Mouse (Mus musculus) forebrain, embryonic 13.5 days (tissue): ENCODE measurements around the gene Pm20d1. TPM values are rescaled to one million over a fixed set of nuclear protein-coding genes. Genes with fewer than 3 reads are reported as not detected.

Experiments
- ATAC-seq: fragments of 200-750 bp; cut with Nextera tagmentation; 2 replicates; pipeline ENCODE4 v1.8.0; 2017
- H3K27ac ChIP-seq: fragments of 300-500 bp; sonication (generic); 2 replicates; pipeline ENCODE4 v1.5.1; 2015; ENCODE audit warnings: inconsistent platforms, mild to moderate bottlenecking, moderate library complexity
- H3K27me3 ChIP-seq: fragments of 300-500 bp; sonication (generic); 2 replicates; pipeline ENCODE4 v1.6.1; 2015; ENCODE audit warnings: mild to moderate bottlenecking, inconsistent platforms
- H3K36me3 ChIP-seq: fragments of 300-500 bp; sonication (generic); 2 replicates; pipeline ENCODE4 v1.6.1; 2015; ENCODE audit warnings: mild to moderate bottlenecking, inconsistent platforms; ENCODE audit not compliant: poor library complexity, severe bottlenecking
- H3K4me1 ChIP-seq: fragments of 300-500 bp; sonication (generic); 2 replicates; pipeline ENCODE4 v1.6.1; 2015; ENCODE audit warnings: inconsistent platforms
- H3K4me2 ChIP-seq: fragments of 300-500 bp; sonication (generic); 2 replicates; pipeline ENCODE4 v1.6.1; 2015; ENCODE audit warnings: inconsistent platforms, mild to moderate bottlenecking, moderate library complexity
- H3K4me3 ChIP-seq: fragments of 300-500 bp; sonication (generic); 2 replicates; pipeline ENCODE4 v1.5.1; 2015; ENCODE audit warnings: mild to moderate bottlenecking, inconsistent platforms
- H3K9ac ChIP-seq: fragments of 300-500 bp; sonication (generic); 2 replicates; pipeline ENCODE4 v1.6.1; 2015; ENCODE audit warnings: mild to moderate bottlenecking, inconsistent platforms
- H3K9me3 ChIP-seq: fragments of 300-500 bp; sonication (generic); replicated peaks from 2 replicates; pipeline ENCODE4 v1.6.1; 2016; ENCODE audit warnings: inconsistent platforms
- WGBS: fragments of 180-500 bp; shearing (Covaris S2); methylation state at CpG from one replicate; pipeline ENCODE4 v1.1.7; 2015; 5-methylcytosine and 5-hydroxymethylcytosine counted together
- polyA plus RNA-seq: library from polyadenylated mRNA; unstranded; fragments of >200 nt; fragmentation: Nextera tagmentation; extraction: Ambion mirVana; gene quantifications from 2 replicates; pipeline ENCODE4 v1.2.1, GENCODE M21; 2015

Gene Pm20d1
- polyA plus RNA-seq, 1 experiment from 2014 or later: 0.15 TPM

GRCm38 (mm10) chr1:131760428-131760820 lies 36.8 kb upstream of the Pm20d1 start:
- 92% methylated on average over 3 of the region's 3 CpGs for WGBS
- Histone ChIP-seq H3K27ac (no peak overlapping the region), H3K4me1 (0 out of 2 replicates have a peak, but pooled peaks cover 5% of the 10 kb centered on the region), H3K27me3 (no peaks in the 10 kb centered on the region), H3K36me3 (no peaks in the 10 kb centered on the region), H3K9ac (no peak overlapping the region), H3K9me3 (no peaks in the 10 kb centered on the region), H3K4me3 (no peak overlapping the region), H3K4me2 (no peak overlapping the region)
- no peak for ATAC-seq

GRCm38 (mm10) chr1:131761079-131761831 lies 35.9 kb upstream of the Pm20d1 start:
- no peak for ATAC-seq
- Histone ChIP-seq H3K27ac (no peak overlapping the region), H3K4me2 (no peak overlapping the region)

GRCm38 (mm10) chr1:131763683-131764082 lies 33.5 kb upstream of the Pm20d1 start:
- 57% methylated on average over 9 of the region's 9 CpGs for WGBS

More at GRCm38 (mm10) chr1:131761079-131761831, 35.9 kb upstream of the Pm20d1 start:
- H3K9ac ChIP-seq: no peak overlapping the region
- 91% methylated on average over 13 of the region's 13 CpGs for WGBS
- 0 out of 2 replicates have a peak, but pooled peaks cover 5% of the 10 kb centered on the region for H3K4me1 ChIP-seq
- no peak overlapping the region for H3K4me3 ChIP-seq
- no peaks in the 10 kb centered on the region for H3K9me3 ChIP-seq
- H3K36me3 ChIP-seq: no peaks in the 10 kb centered on the region
- H3K27me3 ChIP-seq: no peaks in the 10 kb centered on the region

GRCm38 (mm10) chr1:131764581-131765338 lies 32.4 kb upstream of the Pm20d1 start:
- H3K4me1 ChIP-seq: peaks cover 4% of the 10 kb centered on the region
- H3K4me2 ChIP-seq: no peak overlapping the region
- H3K4me3 ChIP-seq: no peak overlapping the region
- no peak overlapping the region for H3K27ac ChIP-seq
- no peaks in the 10 kb centered on the region for H3K36me3 ChIP-seq
- no peaks in the 10 kb centered on the region for H3K9me3 ChIP-seq
- no peak overlapping the region for H3K9ac ChIP-seq
- no peaks in the 10 kb centered on the region for H3K27me3 ChIP-seq
- WGBS: 67% methylated on average over 8 of the region's 8 CpGs
- no peak for ATAC-seq

More at GRCm38 (mm10) chr1:131763683-131764082, 33.5 kb upstream of the Pm20d1 start:
- no peaks in the 10 kb centered on the region for H3K27me3 ChIP-seq
- H3K9ac ChIP-seq: no peak overlapping the region
- H3K4me2 ChIP-seq: no peak overlapping the region
- no peaks in the 10 kb centered on the region for H3K9me3 ChIP-seq
- no peak overlapping the region for H3K27ac ChIP-seq
- H3K36me3 ChIP-seq: no peaks in the 10 kb centered on the region
- no peak overlapping the region for H3K4me3 ChIP-seq
- 0 out of 2 replicates have a peak, but pooled peaks cover 3% of the 10 kb centered on the region for H3K4me1 ChIP-seq
- ATAC-seq: no peak

- Histone ChIP-seq H3K27ac (no peak overlapping the region), H3K27me3 (no peaks in the 10 kb centered on the region), H3K36me3 (no peaks in the 10 kb centered on the region), H3K4me2 (no peak overlapping the region), H3K4me3 (no peak overlapping the region), H3K9me3 (no peaks in the 10 kb centered on the region), H3K9ac (no peak overlapping the region), H3K4me1 (peaks cover 9% of the 10 kb centered on the region)
- peak; percentile 48 for ATAC-seq
- 11% methylated on average over 11 of the region's 11 CpGs for WGBS
Measured at GRCm38 (mm10) chr1:131765357-131766001, 31.7 kb upstream of the Pm20d1 start.

- no peaks in the 10 kb centered on the region for H3K27me3 ChIP-seq
- ATAC-seq: no peak
Measured at GRCm38 (mm10) chr1:131769296-131769695, 27.9 kb upstream of the Pm20d1 start.

GRCm38 (mm10) chr1:131770656-131771055 lies 26.5 kb upstream of the Pm20d1 start:
- Histone ChIP-seq H3K9ac (no peak overlapping the region), H3K9me3 (no peaks in the 10 kb centered on the region), H3K4me1 (peaks cover 16% of the 10 kb centered on the region), H3K36me3 (no peaks in the 10 kb centered on the region), H3K4me3 (no peak overlapping the region), H3K27me3 (no peaks in the 10 kb centered on the region), H3K4me2 (no peak overlapping the region), H3K27ac (peak overlapping the region; percentile 67)
- peak; percentile 91 for ATAC-seq
- 11% methylated on average over 4 of the region's 4 CpGs for WGBS

More at GRCm38 (mm10) chr1:131769296-131769695, 27.9 kb upstream of the Pm20d1 start:
- no peak overlapping the region for H3K27ac ChIP-seq
- 73% methylated on average over 3 of the region's 3 CpGs for WGBS
- H3K36me3 ChIP-seq: no peaks in the 10 kb centered on the region
- H3K9ac ChIP-seq: no peak overlapping the region
- no peak overlapping the region for H3K4me2 ChIP-seq
- H3K4me1 ChIP-seq: peaks cover 16% of the 10 kb centered on the region
- no peak overlapping the region for H3K4me3 ChIP-seq
- H3K9me3 ChIP-seq: no peaks in the 10 kb centered on the region

GRCm38 (mm10) chr1:131771440-131771839 lies 25.7 kb upstream of the Pm20d1 start:
- H3K27me3 ChIP-seq: no peaks in the 10 kb centered on the region
- H3K4me2 ChIP-seq: no peak overlapping the region
- H3K36me3 ChIP-seq: no peaks in the 10 kb centered on the region
- no peak for ATAC-seq
- H3K27ac ChIP-seq: peak overlapping the region; percentile 55
- no peak overlapping the region for H3K9ac ChIP-seq
- no peak overlapping the region for H3K4me3 ChIP-seq
- peaks cover 16% of the 10 kb centered on the region for H3K4me1 ChIP-seq
- H3K9me3 ChIP-seq: no peaks in the 10 kb centered on the region

- Histone ChIP-seq H3K4me2 (no peak overlapping the region), H3K27ac (no peak overlapping the region), H3K27me3 (0 out of 2 replicates have a peak, but pooled peaks cover 9% of the 10 kb centered on the region), H3K4me1 (peaks cover 8% of the 10 kb centered on the region; the same call in 1 of the 2 replicates), H3K4me3 (no peak overlapping the region), H3K36me3 (no peaks in the 10 kb centered on the region), H3K9ac (no peak overlapping the region), H3K9me3 (no peaks in the 10 kb centered on the region)
- ATAC-seq: peak; percentile 45; the same call in 1 of the 2 replicates
- WGBS: 23% methylated on average over 3 of the region's 3 CpGs
Measured at GRCm38 (mm10) chr1:131794591-131794990, 2.6 kb upstream of the Pm20d1 start.

- 0 out of 2 replicates have a peak, but pooled peaks cover 9% of the 10 kb centered on the region for H3K27me3 ChIP-seq
- H3K36me3 ChIP-seq: no peaks in the 10 kb centered on the region
- no peaks in the 10 kb centered on the region for H3K9me3 ChIP-seq
- peaks cover 8% of the 10 kb centered on the region; the same call in 1 of the 2 replicates for H3K4me1 ChIP-seq
- H3K4me2 ChIP-seq: no peak overlapping the region
- no peak overlapping the region for H3K4me3 ChIP-seq
- H3K9ac ChIP-seq: no peak overlapping the region
- WGBS: 85% methylated on average over 3 of the region's 3 CpGs
- no peak overlapping the region for H3K27ac ChIP-seq
- no peak for ATAC-seq
Measured at GRCm38 (mm10) chr1:131795171-131795570, 2.0 kb upstream of the Pm20d1 start.

- no peak overlapping the region for H3K4me3 ChIP-seq
- H3K9ac ChIP-seq: no peak overlapping the region
- no peak overlapping the region for H3K27ac ChIP-seq
- H3K9me3 ChIP-seq: no peaks in the 10 kb centered on the region
- ATAC-seq: no peak
- no peaks in the 10 kb centered on the region for H3K36me3 ChIP-seq
- peaks cover 8% of the 10 kb centered on the region; the same call in 1 of the 2 replicates for H3K4me1 ChIP-seq
- 63% methylated on average over 1 of the region's 1 CpGs for WGBS
- no peak overlapping the region for H3K4me2 ChIP-seq
- 0 out of 2 replicates have a peak, but pooled peaks cover 9% of the 10 kb centered on the region for H3K27me3 ChIP-seq
Measured at GRCm38 (mm10) chr1:131800001-131800400, 2.8 kb downstream of the Pm20d1 start.

GRCm38 (mm10) chr1:131801071-131801470 lies 3.9 kb downstream of the Pm20d1 start:
- no peak overlapping the region for H3K27ac ChIP-seq
- no peaks in the 10 kb centered on the region for H3K9me3 ChIP-seq
- H3K36me3 ChIP-seq: no peaks in the 10 kb centered on the region
- no peak overlapping the region for H3K9ac ChIP-seq
- peaks cover 8% of the 10 kb centered on the region; the same call in 1 of the 2 replicates for H3K4me1 ChIP-seq
- no peak overlapping the region for H3K4me2 ChIP-seq
- WGBS: 92% methylated on average over 8 of the region's 8 CpGs
- H3K4me3 ChIP-seq: no peak overlapping the region
- H3K27me3 ChIP-seq: 0 out of 2 replicates have a peak, but pooled peaks cover 9% of the 10 kb centered on the region
- no peak for ATAC-seq
